Mouse (Mus musculus) monocyte, adult 5-6 weeks (primary cell): ENCODE results near the gene Fblim1. TPM values are rescaled to one million over a fixed set of nuclear protein-coding genes. Genes with fewer than 3 reads are reported as not detected.

Source experiments
- ATAC-seq: fragments of 153-309, 156-312 bp; replicated peaks from 2 replicates; pipeline ENCODE4 v1.8.0; 2017; ENCODE audit warnings: mild to moderate bottlenecking; ENCODE audit not compliant: low TSS enrichment, insufficient number of reproducible peaks, severe bottlenecking, poor library complexity, low FRiP score
- total RNA-seq: library from RNA; stranded (forward); fragments of 200-1000, 200-491, 200-594 nt; gene quantifications from 3 replicates; pipeline ENCODE4 v1.2.3, GENCODE M21; 2017

The Fblim1 gene
- total RNA-seq, 1 experiment from 2014 or later = not detected

DNA sequence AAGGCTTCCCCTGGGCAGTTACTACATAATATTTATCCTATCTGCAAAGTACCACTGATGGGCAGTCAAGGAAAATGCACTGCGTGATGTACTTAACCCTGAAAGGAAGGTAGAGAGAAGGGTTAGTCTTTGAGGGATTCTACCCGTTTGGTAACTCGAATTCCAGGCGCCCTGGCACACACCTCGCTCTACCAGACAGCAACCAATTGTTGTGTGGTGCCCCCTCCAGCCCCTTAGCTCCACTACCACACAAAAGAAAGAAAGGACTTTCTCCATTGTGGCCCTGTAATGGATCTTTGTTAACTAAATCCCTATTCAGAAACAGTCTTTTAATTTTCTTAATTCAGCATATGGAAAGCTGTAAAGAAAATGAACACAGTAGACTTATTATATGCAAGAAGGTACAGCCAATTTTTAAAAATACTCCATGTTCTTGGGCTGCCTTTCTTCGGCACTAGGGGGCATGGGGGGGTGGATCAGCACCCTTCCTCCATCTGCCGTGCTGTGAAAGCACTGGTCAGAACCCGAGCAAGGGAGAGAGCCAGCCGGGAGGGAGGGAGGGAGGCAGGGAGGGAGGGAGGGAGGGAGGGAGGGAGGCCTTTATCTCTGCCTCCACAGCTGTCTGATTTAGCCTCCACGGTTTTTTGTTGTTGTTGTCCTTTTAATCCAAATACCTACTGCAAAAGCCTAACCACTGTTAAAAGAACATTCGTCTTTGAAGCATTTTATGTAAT lies 70.8 kb downstream of the Fblim1 start:
- 0 out of 2 replicates have a peak, but pooled peaks have one; percentile 52 for ATAC-seq

DNA sequence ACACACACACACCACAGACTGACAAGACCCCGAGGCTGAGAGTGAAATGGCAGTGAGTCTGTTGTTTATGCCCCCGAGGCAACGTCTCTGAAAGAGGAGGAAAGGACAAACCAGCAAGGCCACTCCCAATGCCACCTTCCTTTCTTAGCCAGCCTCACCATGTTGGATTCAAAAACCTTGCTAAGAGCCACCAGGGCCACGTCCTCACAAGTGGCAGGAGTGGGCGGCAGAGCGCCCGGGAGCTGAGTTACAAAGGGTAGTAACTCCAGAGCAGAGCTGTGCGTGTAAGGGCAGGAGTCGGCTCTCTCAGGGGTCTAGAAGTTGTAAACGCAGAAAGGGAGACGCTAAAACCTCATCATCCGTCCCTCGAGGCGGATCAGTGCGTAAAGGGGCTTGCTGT lies 74.9 kb downstream of the Fblim1 start:
- ATAC-seq = no peak

DNA sequence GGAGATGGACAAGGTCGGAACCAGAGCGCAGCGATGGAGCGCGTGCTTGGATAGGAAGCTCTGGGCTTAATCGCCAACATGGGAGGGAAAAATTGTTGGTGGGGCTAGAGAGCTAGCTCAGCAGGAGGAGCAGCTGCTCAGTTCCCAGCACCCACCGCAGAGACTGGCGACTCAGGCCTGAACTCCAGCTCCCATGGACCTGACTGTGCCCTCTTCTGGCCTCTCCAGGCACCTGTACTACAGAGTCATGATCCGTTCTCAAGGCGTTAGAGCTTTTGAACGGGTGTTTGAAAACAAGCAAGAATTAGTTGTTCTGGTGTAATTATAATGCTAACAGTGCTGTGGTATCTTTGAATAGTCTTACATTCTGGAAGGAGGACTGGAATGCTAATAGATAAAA lies 77.0 kb downstream of the Fblim1 start:
- no peak for ATAC-seq

DNA sequence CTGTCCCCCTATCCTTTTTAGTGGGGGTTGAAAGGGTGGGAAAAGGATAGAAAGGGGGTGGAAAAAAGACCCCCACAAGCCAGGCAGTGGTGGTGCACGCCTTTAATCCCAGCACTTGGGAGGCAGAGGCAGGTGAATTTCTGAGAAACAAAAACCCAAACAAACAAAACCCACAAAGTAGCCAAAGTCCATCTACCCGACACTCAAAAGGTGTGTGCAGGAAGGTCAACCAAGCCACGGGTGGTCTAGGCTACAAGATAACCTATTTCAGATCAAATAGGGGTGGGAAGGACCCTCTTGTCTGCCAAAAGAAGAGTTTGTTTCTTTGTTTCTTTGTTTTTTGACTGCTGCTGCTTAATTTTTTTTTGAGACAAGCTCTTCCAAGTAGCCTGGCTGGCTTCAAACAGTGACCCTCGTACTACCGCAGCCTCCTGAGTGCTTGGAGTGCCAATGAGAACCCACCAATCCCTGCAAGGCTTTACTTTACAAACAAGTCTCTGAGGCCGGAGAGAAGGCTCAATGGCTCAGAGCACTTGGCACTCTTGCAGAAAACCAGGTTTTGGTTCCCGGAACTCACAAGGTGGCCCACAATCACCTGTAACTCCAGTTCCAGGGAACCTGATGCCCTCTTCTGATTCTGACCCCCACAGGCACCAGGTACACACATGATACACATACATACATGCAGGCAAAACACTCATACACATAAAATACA lies 78.8 kb downstream of the Fblim1 start:
- ATAC-seq = no peak

Other genes with a start within 250 kb of the Fblim1 start
- not detected in 3 replicates for gene Fam131c, start 237.9 kb downstream of the Fblim1 start, total RNA-seq
- gene Clcnka, start 207.4 kb downstream of the Fblim1 start, total RNA-seq = not detected in 3 replicates
- gene Clcnkb, start 190.1 kb downstream of the Fblim1 start, total RNA-seq = not detected in 3 replicates
- 0.64 TPM in 1 of 3 replicates, not detected in the others for gene Hspb7, start 185.3 kb downstream of the Fblim1 start, total RNA-seq
- gene Srarp, start 170.0 kb downstream of the Fblim1 start, total RNA-seq = not detected in 3 replicates
- gene Zbtb17, start 161.4 kb downstream of the Fblim1 start, total RNA-seq = 21.7 to 33.8 TPM (median 27.3 TPM) in 3 replicates
- gene Spen, start 67.5 kb downstream of the Fblim1 start, total RNA-seq = 39.8 to 81.5 TPM (median 48.1 TPM) in 3 replicates
- not detected in 3 replicates for gene Tmem82, start 12.5 kb upstream of the Fblim1 start, total RNA-seq
- not detected in 3 replicates for gene Slc25a34, start 17.7 kb upstream of the Fblim1 start, total RNA-seq
- 14.4 to 16.5 TPM (median 15.7 TPM) in 3 replicates for gene Plekhm2, start 58.8 kb upstream of the Fblim1 start, total RNA-seq
- gene Rsc1a1, start 79.5 kb upstream of the Fblim1 start, total RNA-seq = 7.4 TPM in 1 of 3 replicates, not detected in the others
- gene Ddi2, start 117.3 kb upstream of the Fblim1 start, total RNA-seq = 31.1 to 45.0 TPM (median 34.8 TPM) in 3 replicates
- not detected in 3 replicates for gene Agmat, start 140.6 kb upstream of the Fblim1 start, total RNA-seq
- 5.1 to 7.6 TPM (median 6.4 TPM) in 3 replicates for gene Dnajc16, start 184.8 kb upstream of the Fblim1 start, total RNA-seq
- gene Casp9, start 187.5 kb upstream of the Fblim1 start, total RNA-seq = 23.4 to 41.6 TPM (median 39.5 TPM) in 3 replicates
- gene Cela2a, start 220.1 kb upstream of the Fblim1 start, total RNA-seq = not detected in 3 replicates
- not detected in 3 replicates for gene Ctrc, start 240.3 kb upstream of the Fblim1 start, total RNA-seq